Mouse (Mus musculus): ENCODE measurements around the gene Fkbp9.

DNA sequence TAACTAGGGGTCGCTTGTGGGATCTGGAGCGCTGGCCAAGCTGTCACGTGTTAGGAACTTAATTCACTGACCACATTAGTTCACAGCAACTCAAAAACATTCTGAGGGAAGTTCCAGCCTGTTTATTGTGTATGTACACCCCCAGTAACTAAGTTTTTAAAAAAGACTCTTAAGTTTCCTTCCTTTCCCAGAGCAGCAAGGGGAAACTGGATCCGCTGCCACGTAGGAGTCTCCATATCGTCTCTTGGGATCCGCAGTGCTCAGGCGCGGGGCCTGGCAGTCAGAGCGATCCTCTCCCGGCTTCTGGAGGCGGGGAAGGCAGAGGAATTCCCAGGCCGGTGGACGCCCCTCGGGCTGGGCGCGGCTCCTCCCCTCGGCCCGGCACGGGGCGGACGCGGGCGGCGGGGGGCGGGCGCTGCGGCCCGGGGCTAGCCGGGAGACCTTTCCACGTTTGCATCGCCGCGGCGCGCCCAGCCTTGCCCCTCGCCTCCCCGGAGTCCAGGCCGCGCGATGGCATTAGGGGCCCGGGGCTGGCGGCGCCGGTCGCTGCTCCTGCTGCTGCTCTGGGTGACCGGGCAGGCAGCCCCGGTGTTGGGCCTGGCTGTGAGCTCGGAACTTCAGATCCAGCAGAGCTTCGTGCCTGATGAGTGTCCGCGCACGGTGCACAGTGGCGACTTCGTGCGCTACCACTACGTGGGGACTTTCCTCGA, at the start of gene Fkbp9:
- TF ChIP-seq CTCF (IDR thresholded peaks at IDR 0.05; ENCODE audit: low read depth) (no peak), EP300 (optimal IDR thresholded peaks at IDR 0.05) (no peak)
